Mouse (Mus musculus): Measurements from ENCODE around the gene Thbs1.

Thbs1 gene

DNA sequence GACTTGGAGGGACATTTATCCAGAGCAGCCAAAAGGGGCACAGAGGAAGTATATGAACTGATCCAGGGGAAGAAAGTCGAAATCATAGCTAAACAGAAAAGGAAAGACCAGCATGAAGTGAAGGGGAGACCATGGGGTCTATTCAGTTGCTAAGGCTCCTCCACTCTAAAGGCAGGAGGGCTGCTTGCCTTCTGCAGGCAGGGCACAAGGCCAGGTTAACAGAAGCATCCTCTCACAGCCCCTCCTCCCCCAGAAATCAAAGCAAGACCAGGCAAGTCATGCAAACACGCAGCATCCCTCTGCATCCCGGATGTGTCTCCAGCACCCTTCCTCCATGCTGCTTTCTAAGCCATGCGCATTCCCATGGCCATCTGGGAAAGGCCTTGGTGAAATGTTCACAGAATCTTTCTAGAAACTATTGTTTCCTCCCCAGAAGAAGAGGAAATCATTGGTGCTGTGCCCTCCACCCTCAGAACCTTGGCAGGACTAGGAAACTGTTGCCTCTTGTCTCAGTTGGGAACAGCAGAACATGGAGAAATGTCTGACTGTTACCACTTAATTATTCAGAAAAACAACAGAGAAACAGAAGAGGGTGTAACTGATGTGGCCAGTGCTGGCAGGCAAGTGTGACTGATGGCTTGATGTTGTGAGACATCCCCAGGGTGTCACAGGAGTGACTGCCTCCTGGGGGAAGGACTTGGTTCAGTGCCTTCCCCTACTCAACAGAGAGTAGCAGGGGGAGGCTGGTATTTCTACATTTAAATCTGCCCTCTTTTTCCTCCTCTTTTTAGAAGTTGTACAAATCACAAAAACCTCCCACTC is 36.9 kb downstream of the Thbs1 start:
- DNase-seq (ENCODE audit: low spot score) = no peak

DNA sequence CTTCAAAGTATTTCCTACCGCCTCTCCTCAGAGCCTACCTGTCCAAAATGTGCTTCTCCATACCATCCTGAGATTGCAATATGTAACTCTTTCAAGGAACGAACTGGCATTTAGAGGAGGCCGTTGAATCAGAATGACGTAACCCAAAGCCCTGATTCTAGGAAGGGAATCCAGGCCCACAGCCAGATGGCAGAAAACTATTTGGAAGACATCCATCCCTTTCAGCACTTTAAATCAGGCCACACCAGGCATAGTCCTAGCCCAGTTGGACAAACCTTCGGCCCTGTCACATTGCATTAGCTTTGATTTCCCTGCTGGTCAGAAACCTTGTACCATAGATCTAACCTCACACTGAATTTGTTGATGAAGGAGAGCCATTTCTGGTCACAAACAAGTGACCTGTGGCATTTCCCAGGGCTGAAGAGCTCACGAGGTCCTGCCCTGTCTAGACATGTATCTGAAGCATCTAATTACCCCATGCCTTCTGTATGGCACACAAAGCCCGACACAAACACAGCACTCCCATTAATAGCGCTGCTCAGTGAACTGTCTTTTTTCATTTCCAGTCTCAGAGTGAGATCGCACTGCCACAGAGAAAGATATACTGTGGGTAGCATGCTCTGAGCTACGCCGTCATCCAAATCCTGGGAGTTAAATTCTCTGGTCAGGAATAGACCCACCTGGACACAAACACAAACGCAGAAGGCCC is 38.3 kb downstream of the Thbs1 start:
- no peak for DNase-seq (ENCODE audit: low spot score)

DNA sequence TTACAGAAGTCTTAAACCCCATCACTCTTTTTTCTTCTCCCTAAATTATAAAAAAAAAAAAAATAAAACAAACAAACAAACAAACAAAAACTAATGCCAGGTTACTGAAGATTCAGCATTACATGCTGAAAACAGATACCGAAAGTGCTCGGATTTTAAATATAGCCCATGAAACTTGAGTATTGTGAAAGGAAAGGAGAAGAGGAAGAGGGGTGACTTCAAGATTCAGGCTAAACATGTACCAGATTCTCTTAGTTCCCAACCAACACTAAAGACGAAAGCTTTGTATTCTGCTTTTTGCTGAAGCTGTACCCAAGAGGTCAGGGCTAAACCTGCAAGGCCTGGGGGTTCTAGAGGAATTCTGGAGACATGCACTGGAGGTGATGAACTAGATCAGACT is 46.4 kb downstream of the Thbs1 start:
- no peak for DNase-seq (ENCODE audit: low spot score)

DNA sequence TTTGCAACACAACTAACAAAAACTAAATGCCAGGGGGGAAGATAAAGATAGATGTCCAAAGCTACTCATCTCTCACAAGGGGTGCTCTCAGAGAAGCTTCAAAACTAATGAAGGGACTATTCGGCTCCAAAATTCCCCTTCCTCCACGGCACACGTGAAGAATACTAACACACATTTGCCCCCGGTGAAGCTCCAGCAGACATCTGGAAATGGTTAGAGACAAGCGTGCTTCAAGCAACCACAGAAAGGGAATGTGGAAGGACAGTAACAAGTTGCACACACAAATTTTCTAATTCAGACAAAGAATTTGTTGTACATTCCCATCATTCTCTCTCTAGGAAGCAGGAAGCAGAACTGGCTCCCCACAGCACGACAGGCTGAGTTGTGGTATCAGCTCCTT is 47.5 kb downstream of the Thbs1 start:
- no peak for DNase-seq (ENCODE audit: low spot score)

DNA sequence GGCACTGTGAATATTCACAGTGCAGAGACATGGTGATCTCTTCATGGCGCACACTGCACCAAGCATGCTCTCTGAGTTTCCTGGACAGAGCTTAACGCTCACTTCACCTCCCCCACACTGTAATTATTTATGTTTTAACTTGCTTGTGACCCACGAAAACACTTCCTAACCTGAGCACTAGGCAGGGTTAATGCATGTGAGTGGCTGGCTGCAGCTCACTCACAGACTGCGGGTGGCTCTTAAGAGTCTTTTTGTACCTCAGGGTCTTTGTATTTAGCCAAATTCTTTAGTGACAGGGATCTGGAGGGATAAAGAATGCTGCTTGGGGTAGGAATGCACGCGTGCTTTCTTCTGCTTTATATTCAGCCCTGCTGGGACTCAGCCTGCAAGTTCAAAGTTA is 48.9 kb downstream of the Thbs1 start:
- DNase-seq (ENCODE audit: low spot score) = no peak

DNA sequence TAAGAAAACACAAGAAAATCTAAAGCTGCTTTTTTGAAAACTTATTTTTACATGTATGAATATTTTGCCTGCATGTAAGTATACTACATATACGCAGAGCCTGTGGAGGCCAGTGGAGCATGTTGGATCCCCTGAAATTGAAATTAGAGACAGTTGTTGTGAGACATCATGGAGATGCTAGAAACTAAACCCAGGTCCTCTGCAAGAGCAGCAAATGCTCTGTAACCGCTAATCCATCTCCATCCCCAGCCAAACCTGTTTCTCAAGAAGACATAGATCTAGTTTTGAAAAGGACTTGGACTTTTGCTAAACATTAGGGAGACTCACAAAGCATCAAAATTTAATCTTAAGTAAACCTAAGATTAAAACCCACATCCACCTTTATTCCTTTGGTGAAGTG is 49.3 kb downstream of the Thbs1 start:
- DNase-seq (ENCODE audit: low spot score) = no peak

DNA sequence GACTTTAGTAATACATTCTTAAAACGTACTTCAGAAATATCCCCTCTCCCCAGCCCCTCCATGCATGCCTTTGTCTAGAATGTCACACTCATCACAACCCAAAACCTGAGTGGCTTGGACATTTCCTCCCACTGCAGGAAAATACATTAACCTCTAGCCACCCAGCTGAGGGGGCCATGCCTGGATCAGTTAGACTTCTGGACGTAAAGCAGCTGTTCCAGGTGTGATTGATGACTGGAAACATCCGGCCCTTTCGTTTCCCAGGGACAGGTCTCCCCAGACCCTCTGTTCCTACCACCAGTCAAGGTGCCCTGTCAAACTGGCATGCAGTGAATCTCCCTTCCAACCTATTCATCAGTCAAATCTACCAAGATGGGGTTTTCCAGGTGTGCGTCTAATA is 50.8 kb downstream of the Thbs1 start:
- no peak for DNase-seq (ENCODE audit: low spot score)

DNA sequence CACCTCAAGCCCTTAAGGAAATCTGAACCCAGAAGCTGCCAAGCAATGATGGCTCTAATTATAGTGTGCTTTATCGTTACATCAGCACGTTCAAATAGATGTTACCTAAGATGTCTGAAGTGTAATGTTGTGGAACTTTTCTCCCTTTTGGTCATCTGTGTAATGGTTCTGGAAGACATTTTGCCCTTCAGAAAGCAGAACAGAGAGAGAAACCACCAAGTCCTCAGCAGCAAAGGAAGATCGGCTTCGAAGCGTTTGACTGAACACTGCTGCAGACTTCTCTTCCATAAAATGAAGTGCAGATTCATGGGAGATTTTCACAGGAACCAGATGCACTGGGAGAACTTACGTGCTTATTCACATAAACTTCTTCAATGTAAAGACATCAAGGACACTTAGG is 52.5 kb downstream of the Thbs1 start:
- no peak for DNase-seq (ENCODE audit: low spot score)

DNA sequence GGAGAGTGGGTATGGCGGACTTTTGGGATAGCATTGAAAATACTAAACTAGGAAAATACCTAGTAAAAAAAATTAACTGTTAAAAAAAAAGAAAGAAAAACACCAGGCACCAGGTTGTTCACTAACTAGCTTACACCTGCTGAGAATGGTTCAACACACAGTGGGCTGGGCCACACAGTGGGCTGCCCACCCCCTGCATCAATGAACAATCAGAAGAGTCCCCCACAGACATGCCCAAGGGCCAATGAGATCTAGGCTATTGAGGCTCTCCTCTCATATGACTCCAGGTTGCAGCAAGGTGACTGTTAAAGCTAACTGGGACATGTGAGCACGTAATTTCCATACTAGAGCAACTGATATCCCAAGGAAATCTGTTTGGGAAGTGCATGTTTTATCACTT is 54.0 kb downstream of the Thbs1 start:
- DNase-seq (ENCODE audit: low spot score) = no peak

DNA sequence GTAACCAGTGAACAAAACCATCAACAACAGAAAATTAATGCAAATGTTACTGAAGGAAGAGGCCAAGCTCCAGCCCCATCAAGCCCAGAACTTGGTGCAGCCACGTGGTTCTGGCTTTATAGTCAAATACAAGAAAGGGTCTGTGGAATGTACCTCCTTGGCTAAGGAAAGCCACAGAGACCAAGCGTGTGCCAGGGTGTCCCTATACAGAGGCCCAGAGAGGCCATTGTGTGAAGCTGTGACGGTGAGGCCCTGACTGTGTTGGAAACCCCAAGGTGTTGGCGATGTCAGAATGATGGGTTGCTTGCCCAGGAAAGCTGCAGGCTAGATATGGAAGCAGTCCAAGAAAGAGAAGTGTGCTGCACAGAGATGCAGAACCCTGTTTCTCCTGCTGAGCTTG is 56.1 kb downstream of the Thbs1 start:
- no peak for DNase-seq (ENCODE audit: low spot score)

DNA sequence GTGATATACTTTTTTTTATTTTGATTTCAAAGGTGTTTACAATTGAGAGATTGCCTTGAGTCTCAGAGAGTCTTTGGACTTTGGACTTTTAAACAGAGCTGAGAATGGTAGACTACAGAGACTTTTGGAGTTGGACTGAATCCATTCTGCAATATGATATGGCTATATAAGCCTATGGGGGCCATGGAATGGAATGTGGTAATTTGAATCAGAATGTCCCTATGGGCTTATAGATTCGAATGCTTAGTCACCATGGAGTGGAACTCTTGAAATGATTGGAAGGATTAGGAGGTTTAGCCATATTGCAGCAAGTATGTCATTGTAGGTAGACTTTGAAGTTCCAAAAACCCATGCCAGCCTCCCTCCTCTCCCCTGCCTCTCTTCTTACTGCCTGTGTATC is 56.5 kb downstream of the Thbs1 start:
- no peak for DNase-seq (ENCODE audit: low spot score)

DNA sequence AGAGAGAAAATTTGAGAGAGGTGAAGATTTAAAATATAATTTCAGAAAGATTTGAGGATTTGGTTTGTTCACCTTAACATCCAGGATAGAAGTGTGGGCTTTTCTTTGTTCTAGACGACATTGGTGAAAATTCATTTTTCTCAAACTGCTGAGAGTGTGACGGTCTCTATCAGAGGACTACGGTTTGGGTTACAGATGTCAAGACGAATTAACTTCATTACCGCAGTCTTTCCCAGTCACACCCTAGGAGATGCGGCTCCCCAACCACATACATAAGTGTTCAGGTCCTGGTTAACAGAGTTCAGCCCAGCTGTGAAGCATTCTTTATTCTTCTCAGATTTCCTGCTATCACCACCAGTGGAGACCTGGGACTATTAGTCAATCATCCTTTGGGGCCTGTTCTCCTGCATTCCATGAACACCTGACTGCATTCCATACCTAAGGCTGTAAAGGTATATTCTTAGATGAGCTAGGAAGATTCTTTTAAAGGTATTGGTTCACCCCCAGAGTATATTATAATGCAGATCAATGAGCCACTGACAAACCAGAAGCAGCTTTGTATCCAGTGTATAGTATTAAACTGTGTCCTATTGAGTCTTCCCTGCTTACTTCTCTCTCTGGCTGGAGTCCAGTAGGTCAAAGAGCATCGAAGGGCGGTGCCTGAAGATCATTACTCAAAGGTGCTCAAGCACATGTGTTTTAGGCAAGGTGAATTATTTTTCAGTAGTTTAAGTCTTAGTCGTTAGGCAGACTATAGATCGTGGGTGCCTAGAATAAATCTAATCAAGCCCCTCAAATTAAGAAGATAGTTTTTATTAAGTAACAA is 63.1 kb downstream of the Thbs1 start:
- DNase-seq (ENCODE audit: low spot score) = no peak

All from T-cell, adult 2 months (primary cell).